Mouse (Mus musculus) midbrain, embryonic 11.5 days (tissue): ENCODE data around the gene Ccdc106. TPM values are rescaled to one million over a fixed set of nuclear protein-coding genes. Genes with fewer than 3 reads are reported as not detected.

Source experiments
- polyA plus RNA-seq: library from polyadenylated mRNA; unstranded; fragments of >200 nt; fragmentation: Nextera tagmentation; extraction: Ambion mirVana; gene quantifications from 2 replicates; pipeline ENCODE4 v1.2.1, GENCODE M21; 2014

Gene Ccdc106
- polyA plus RNA-seq, 1 experiment from 2014 or later, result 5.0 TPM

Other genes starting within 250 kb of the Ccdc106 start
- not detected in 2 replicates for gene Fam71e2, start 249.3 kb upstream of the Ccdc106 start, polyA plus RNA-seq
- 0.07 TPM in 1 of 2 replicates, not detected in the other for gene Il11, start 237.7 kb upstream of the Ccdc106 start, polyA plus RNA-seq
- gene Tmem190, start 237.6 kb upstream of the Ccdc106 start, polyA plus RNA-seq, result not detected in 2 replicates
- gene Tmem238, start 230.9 kb upstream of the Ccdc106 start, polyA plus RNA-seq, result 1.3 and 1.4 TPM in 2 replicates
- gene Rpl28, start 227.7 kb upstream of the Ccdc106 start, polyA plus RNA-seq, result 203 and 211 TPM in 2 replicates
- gene Ube2s, start 208.0 kb upstream of the Ccdc106 start, polyA plus RNA-seq, result 392 and 412 TPM in 2 replicates
- 1.9 and 2.4 TPM in 2 replicates for gene Shisa7, start 175.9 kb upstream of the Ccdc106 start, polyA plus RNA-seq
- 2.6 and 4.6 TPM in 2 replicates for gene Isoc2b, start 150.3 kb upstream of the Ccdc106 start, polyA plus RNA-seq
- 0.63 and 0.78 TPM in 2 replicates for gene Isoc2a, start 143.4 kb upstream of the Ccdc106 start, polyA plus RNA-seq
- gene Gm36210, start 114.0 kb upstream of the Ccdc106 start, polyA plus RNA-seq, result 0.12 TPM in 1 of 2 replicates, not detected in the other
- gene Zfp628, start 105.3 kb upstream of the Ccdc106 start, polyA plus RNA-seq, result 3.5 and 3.8 TPM in 2 replicates
- 8.0 and 10.4 TPM in 2 replicates for gene Nat14, start 98.5 kb upstream of the Ccdc106 start, polyA plus RNA-seq
- gene Ssc5d, start 94.8 kb upstream of the Ccdc106 start, polyA plus RNA-seq, result 1.0 and 1.6 TPM in 2 replicates
- not detected in 2 replicates for gene Sbk2, start 56.1 kb upstream of the Ccdc106 start, polyA plus RNA-seq
- gene Sbk3, start 49.4 kb upstream of the Ccdc106 start, polyA plus RNA-seq, result not detected in 2 replicates
- gene Zfp579, start 24.4 kb upstream of the Ccdc106 start, polyA plus RNA-seq, result 41.1 and 41.7 TPM in 2 replicates
- gene Zfp524, start 6.1 kb upstream of the Ccdc106 start, polyA plus RNA-seq, result 7.6 and 9.2 TPM in 2 replicates
- 42.4 and 49.4 TPM in 2 replicates for gene Fiz1, start 5.9 kb upstream of the Ccdc106 start, polyA plus RNA-seq
- 0.34 TPM in 1 of 2 replicates, not detected in the other for gene Gm44973, start 5.1 kb upstream of the Ccdc106 start, polyA plus RNA-seq
- gene Zfp865, start 177 bp upstream of the Ccdc106 start, polyA plus RNA-seq, result 4.8 and 5.1 TPM in 2 replicates
- 0.33 TPM in 1 of 2 replicates, not detected in the other for gene 4632433K11Rik, start 13.6 kb downstream of the Ccdc106 start, polyA plus RNA-seq
- gene Zfp784, start 17.9 kb downstream of the Ccdc106 start, polyA plus RNA-seq, result 3.3 and 3.6 TPM in 2 replicates
- 34.1 and 47.6 TPM in 2 replicates for gene Zfp580, start 31.0 kb downstream of the Ccdc106 start, polyA plus RNA-seq
- gene U2af2, start 41.6 kb downstream of the Ccdc106 start, polyA plus RNA-seq, result 151 and 159 TPM in 2 replicates
- gene Epn1, start 59.7 kb downstream of the Ccdc106 start, polyA plus RNA-seq, result 47.8 and 56.2 TPM in 2 replicates
- gene Rfpl4, start 96.4 kb downstream of the Ccdc106 start, polyA plus RNA-seq, result not detected in 2 replicates
- 0.19 and 0.47 TPM in 2 replicates for gene Rasl2-9, start 105.4 kb downstream of the Ccdc106 start, polyA plus RNA-seq
- not detected in 2 replicates for gene Vmn1r55, start 129.1 kb downstream of the Ccdc106 start, polyA plus RNA-seq
- gene Vmn1r56, start 176.2 kb downstream of the Ccdc106 start, polyA plus RNA-seq, result not detected in 2 replicates
- not detected in 2 replicates for gene Vmn1r57, start 197.9 kb downstream of the Ccdc106 start, polyA plus RNA-seq